Mouse (Mus musculus): ENCODE results near the gene AW822073.
"Not testable (repeated sequence)": the region's sequence is repeated elsewhere in the genome, so short reads cannot be mapped to it uniquely, and the experiment has no call there.

The AW822073 gene

DNA sequence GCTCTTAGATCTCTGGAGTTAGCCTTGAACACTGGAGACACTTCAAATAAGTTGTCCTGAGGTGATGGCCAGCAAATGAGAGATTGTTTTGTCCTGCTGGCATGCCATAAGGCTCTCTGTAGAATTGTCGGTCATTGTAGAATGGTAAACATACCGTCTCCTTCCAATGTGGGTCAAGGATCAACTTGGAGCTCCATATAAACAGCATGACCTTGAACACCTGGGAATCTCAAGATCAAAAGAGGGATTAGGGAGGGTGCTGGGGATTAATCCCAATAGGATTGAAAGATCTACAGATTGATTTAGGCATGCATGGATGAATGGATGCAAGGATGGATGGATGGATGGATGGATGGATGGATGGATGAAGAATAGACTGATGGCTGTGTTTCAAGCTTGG, 3.2 kb downstream of the AW822073 start:
- DNase-seq (ENCODE audit: low spot score), result not testable (repeated sequence)

DNA sequence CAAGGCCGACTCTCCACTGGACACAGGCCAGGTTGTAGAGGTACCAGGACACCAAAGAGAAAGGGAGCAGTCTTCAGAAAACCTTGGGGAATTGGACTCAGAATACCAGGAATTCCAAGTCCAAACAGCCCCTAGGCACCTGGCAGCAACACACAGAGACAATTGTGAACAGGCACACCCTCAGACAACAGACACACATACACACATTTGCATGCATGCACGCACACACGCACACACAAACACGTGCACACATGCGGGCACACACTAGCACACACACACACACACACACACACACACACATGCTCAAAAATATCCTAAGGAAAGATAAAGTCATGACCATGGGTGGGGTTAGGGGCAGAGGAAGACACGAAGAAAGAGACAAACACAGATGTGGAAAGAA, 4.0 kb downstream of the AW822073 start:
- DNase-seq (ENCODE audit: low spot score), result no peak

DNA sequence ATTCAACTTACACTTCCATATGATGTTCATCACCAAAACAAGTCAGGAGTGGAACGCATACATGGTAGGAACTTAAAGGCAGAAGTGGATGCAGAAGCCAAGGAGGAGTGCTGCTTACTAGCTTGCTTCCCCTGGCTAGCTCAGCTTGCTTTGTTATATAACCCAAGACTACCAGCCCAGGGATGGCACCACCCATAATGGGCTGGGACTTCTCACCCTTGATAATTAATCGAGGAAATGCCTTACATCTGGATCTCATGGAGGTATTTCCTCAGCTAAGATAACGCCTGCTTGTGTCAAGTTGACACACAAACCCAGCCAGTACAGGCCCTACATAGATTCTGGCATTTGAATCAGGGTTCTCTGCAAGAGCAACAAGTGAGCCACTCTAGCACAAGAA, 7.4 kb downstream of the AW822073 start:
- no peak for DNase-seq (ENCODE audit: low spot score)

DNA sequence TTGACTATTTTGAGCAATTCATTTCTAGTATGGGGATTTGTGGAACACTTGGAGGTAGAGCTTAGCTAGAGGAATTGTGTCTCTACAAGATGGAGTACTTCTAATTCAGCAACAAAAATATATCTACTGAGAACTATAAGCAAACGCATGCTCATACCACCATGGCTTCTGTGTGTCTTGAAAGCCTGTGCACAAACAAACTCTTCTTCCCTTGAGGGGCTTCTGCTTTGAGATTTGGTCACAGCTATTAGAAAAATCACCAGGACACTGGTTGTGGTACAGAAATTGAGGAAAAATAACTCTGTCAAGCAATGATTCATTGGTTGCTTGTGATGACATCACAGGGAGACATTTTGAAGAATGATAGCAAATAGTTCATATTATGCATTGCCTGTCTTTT, 9.4 kb downstream of the AW822073 start:
- DNase-seq (ENCODE audit: low spot score), result no peak

DNA sequence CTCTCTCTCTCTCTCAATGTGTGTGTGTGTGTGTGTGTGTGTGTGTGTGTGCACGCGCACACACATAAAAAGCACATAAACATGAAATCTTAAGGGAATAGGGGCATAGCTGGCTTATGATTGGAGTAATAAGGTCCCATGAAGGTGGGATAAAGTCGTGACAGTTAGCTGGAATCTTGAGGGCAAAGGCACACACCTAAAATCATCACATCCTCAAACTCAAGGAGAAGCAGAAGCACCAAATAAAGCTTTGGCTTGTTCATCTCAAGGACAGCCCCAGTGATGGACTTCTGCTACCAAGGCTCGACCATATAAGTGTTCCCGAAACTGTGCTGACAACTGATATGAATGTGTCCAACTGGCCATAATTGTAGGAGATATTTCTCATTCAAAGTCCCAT, 9.8 kb downstream of the AW822073 start:
- no peak for DNase-seq (ENCODE audit: low spot score)

DNA sequence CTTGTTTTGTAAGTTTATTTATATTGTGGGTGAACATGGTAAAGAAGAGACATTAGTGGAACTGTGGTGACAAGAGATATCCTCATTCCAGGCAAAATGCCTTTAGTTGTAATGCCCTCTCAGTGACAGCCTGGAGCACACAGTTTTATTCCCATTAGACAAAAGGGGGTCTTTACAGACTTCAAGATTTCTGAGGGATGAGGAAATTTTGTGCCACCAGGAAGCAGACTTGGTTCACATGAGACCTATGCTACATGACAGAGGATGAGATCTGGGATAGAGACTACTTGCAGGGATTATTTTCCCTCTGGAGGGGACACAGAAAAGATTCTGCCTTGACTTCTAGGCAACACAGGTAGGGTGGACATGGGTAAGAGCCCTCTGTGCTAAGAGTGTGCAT, 10.2 kb downstream of the AW822073 start:
- no peak for DNase-seq (ENCODE audit: low spot score)

DNA sequence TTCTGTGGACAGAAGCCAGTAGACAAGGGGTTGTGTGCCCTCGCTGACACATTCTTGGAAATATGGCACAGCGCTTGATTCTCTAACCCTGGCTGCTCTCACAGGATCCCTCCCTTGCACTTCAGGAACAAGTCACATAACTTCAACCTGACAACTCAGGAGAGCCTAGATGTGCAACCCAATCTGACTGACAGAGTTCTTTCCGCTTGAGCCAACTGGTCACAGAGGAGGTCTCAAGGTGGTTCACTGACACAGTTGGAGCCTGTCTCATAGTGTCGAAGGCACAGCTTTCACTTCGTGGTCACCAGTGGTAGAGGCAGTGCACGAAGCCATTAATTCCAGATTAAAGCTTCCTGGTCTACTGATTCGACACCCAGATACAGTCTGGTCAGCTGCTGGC, 12.5 kb downstream of the AW822073 start:
- no peak for DNase-seq (ENCODE audit: low spot score)

DNA sequence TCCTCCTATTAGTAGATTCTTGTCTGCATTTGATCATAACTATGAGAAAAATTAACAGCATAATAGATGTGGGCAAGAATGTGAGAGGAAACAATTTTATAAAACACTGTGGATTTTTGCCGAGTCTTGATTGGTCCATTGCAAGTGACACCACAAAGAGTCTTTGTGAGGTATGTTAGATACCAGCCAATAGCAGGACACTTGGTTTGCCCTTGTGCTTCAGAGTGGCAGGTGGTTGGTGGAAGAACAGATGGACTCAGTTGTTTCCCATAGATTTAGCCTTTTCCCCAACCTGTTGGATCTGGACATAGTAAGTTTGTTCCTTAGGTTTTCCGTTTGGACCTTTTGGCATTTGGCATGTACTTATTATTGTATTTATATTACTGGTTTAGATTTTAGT, 13.5 kb downstream of the AW822073 start:
- DNase-seq (ENCODE audit: low spot score), result no peak

DNA sequence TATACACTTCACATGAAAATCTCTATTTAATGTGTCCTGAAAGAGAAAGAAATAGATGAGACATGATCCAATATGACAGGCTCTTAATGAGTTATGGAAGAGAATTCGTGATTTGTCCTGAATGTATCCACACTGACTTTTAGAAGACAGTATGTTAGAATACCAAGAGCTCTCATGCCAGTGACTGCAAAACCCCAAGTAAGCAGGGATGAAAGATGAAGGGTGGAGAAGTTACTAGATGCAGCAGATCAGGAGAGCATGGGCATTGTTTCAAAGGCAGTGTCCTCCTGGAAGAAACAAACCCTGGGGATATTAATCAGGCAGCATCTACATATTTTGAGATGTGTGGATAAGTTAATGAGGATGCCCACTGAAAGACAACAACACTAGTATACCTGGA, 14.2 kb downstream of the AW822073 start:
- no peak for DNase-seq (ENCODE audit: low spot score)

DNA sequence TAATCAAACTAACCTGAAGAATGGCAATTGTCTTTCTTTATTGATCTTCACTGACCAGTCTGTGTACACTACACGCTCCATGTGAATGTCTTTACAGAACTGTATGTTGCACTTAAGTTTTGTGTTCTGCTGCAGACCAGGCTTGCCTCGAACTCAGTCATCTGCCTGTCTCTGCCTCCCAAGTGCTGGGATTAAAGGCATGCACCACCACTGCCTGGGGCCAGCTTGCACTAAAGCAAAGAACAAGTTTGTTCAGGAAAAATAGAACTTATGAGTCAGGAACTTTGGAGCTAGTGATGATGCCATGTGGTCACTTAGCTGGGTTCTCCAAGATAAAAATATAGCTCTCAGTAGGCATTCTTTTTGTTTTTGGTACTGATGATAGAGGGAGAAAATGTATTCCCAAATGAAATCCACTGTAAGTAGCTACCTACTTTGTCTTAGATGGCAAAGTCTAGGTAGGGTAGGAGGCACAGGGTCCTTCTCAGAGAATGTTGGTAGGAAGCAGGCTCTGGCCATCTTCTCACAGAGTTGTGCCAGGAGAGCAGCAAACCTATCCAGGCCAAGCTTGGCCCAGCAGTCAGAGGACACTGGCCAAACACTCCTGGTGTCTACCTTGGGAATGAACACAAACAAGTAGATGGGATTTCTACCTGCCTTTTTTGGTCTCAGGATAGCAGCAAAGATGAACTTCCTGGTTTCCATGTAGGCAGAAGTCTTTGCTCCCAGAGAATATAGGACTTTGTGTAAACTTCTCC, 14.8 kb downstream of the AW822073 start:
- no peak for DNase-seq (ENCODE audit: low spot score)

DNA sequence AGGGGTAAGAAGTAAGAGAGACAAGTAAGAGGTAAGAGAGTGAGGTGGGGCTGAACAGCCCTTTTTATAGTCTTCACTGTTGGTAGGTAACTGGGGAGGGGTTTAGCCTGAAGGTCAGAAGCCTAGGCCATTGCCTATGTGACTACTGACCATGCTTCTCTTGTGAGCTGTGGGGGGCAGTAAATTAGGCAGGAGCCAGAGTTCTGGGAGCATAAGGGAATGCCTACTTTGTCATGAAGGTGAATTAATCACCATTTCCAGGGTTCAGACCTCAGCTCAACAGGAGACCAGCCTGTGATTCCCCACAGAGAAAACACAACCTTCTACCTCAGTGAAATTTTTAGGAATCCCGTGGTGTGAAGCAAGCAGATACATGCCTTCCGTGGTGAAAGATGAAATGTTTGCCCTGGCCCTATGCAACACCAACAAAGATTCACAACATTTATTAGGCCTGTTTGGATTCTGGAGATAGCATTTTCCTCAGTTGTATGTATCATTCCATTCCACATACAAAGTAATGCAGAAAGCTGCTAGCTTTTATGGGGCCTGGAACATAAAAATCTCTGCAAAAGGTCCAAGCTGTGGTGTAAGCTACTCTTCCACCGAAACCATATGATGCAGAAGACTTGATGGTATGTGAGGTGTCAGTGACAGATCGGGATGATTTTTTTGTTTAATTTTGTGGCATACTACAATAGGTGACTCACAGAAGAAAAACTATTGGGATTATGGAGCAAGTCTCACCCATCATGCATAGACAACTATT, 17.9 kb downstream of the AW822073 start:
- DNase-seq (ENCODE audit: low spot score), result no peak

DNA sequence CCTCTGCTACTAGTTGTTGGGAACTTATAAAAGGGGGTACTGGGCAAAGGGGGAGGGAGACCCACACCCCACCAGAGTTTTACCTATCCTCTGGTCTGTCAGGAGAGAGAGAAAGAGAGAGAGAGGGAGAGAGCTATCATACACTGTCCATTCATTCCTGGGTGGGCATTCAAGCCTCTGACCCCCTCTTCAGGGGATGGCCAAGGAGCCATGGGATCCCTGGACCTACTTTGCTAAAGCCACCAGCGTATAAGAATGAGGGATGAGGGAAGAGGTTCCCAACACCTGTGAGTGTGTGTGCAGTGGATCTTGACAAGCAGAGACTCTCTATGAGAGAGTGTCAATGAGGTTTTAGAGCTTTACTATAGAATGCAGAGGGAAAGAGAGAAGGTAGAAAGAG, 18.7 kb downstream of the AW822073 start:
- no peak for DNase-seq (ENCODE audit: low spot score)
